Mouse (Mus musculus): ENCODE measurements at regions not wholly inside any gene's neighbourhood (a gene's known extent, or its start where the extent isn't known, plus 50 kb on each side); places are given as distances from the start of the nearest gene placed in this dataset.

GRCm38 (mm10) chr8:26226612-26227528 lies 107.5 kb downstream of the Gm45692 start:
- no peak for DNase-seq

GRCm38 (mm10) chr8:26227529-26227895 lies 108.2 kb downstream of the Gm45692 start:
- DNase-seq, result peak; percentile 6

GRCm38 (mm10) chr8:26229548-26229947 lies 110.2 kb downstream of the Gm45692 start:
- DNase-seq, result no peak

GRCm38 (mm10) chr8:26239075-26239474 lies 119.7 kb downstream of the Gm45692 start:
- no peak for DNase-seq

- no peak for DNase-seq
These were observed 120.3 kb downstream of the Gm45692 start for GRCm38 (mm10) chr8:26239604-26240003.

GRCm38 (mm10) chr8:26243743-26244142 lies 124.4 kb downstream of the Gm45692 start:
- no peak for DNase-seq

- no peak for DNase-seq
These were observed 125.0 kb downstream of the Gm45692 start for GRCm38 (mm10) chr8:26244308-26244707.

GRCm38 (mm10) chr8:26255191-26255669 lies 135.9 kb downstream of the Gm45692 start:
- no peak for DNase-seq

- DNase-seq, result no peak
These were observed 141.0 kb downstream of the Gm45692 start for GRCm38 (mm10) chr8:26260294-26260693.

- DNase-seq, result no peak
These were observed 143.2 kb downstream of the Gm45692 start for GRCm38 (mm10) chr8:26262536-26262935.

- no peak for DNase-seq
These were observed 145.6 kb downstream of the Gm45692 start for GRCm38 (mm10) chr8:26264869-26265321.

- no peak for DNase-seq
These were observed 146.0 kb downstream of the Gm45692 start for GRCm38 (mm10) chr8:26265366-26265765.

- DNase-seq, result no peak
These were observed 147.1 kb downstream of the Gm45692 start for GRCm38 (mm10) chr8:26266384-26266783.

GRCm38 (mm10) chr8:26267569-26267968 lies 148.2 kb downstream of the Gm45692 start:
- no peak for DNase-seq

- DNase-seq, result peak; percentile 57
These were observed 149.5 kb downstream of the Gm45692 start for GRCm38 (mm10) chr8:26268751-26269415.

- DNase-seq, result peak; percentile 19
These were observed 152.8 kb downstream of the Gm45692 start for GRCm38 (mm10) chr8:26272110-26272509.

GRCm38 (mm10) chr8:26272675-26273414 lies 153.5 kb downstream of the Gm45692 start:
- DNase-seq, result no peak

- no peak for DNase-seq
These were observed 154.1 kb downstream of the Gm45692 start for GRCm38 (mm10) chr8:26273415-26273760.

GRCm38 (mm10) chr8:26273792-26274191 lies 154.5 kb downstream of the Gm45692 start:
- no peak for DNase-seq

GRCm38 (mm10) chr8:26274481-26274880 lies 155.1 kb downstream of the Gm45692 start:
- DNase-seq, result no peak

GRCm38 (mm10) chr8:26282156-26282935 lies 163.0 kb downstream of the Gm45692 start:
- DNase-seq, result no peak

- no peak for DNase-seq
These were observed 164.6 kb downstream of the Gm45692 start for GRCm38 (mm10) chr8:26283957-26284356.

Measured in kidney, postnatal 14 days (tissue).